Mouse (Mus musculus) kidney, adult 2 months (tissue): ENCODE measurements around the gene Mta1.

Experiments used
- CTCF ChIP-seq: fragments of 200-500 bp; conservative IDR thresholded peaks from 2 replicates; pipeline ENCODE4 v1.5.1; 2011; ENCODE audit warnings: low read depth, mild to moderate bottlenecking, control low read depth, low read length, moderate library complexity, mixed read lengths; ENCODE audit not compliant: insufficient read depth, insufficient read length
- POLR2A ChIP-seq: fragments of 200-500 bp; IDR thresholded peaks from one replicate; pipeline ENCODE4 v1.6.1; 2011; ENCODE audit warnings: low read depth, low read length, control low read depth

GRCm38 (mm10) chr12:113132567-113132966 is 34.5 kb downstream of the Mta1 start:
- TF ChIP-seq CTCF (no peak), POLR2A (no peak)
